Mouse (Mus musculus) intestine, postnatal 0 days (tissue): ENCODE data around the gene Fcrls. TPM values are rescaled to one million over a fixed set of nuclear protein-coding genes. Genes with fewer than 3 reads are reported as not detected.
A peak's percentile ranks its signal among the peaks of the same experiment; 100 is the strongest.

Experiments used
- ATAC-seq: fragments of 200-750 bp; cut with Nextera tagmentation; 2 replicates; pipeline ENCODE4 v1.8.0; 2017; ENCODE audit warnings: mild to moderate bottlenecking, moderate TSS enrichment, moderate library complexity
- H3K27ac ChIP-seq: fragments of 300-500 bp; sonication (generic); 2 replicates; pipeline ENCODE4 v1.5.1; 2014; ENCODE audit warnings: mild to moderate bottlenecking, low read depth, low read length, moderate library complexity
- H3K27me3 ChIP-seq: fragments of 300-500 bp; sonication (generic); replicated peaks from 2 replicates; pipeline ENCODE4 v1.6.1; 2014; ENCODE audit warnings: low read length, mixed read lengths; ENCODE audit not compliant: control insufficient read depth, insufficient read depth
- H3K36me3 ChIP-seq: fragments of 300-500 bp; sonication (generic); 2 replicates; pipeline ENCODE4 v1.6.1; 2014; ENCODE audit warnings: mild to moderate bottlenecking, moderate library complexity; ENCODE audit not compliant: control insufficient read depth, insufficient read depth
- H3K4me1 ChIP-seq: fragments of 300-500 bp; sonication (generic); replicated peaks from 2 replicates; pipeline ENCODE4 v1.6.1; 2014; ENCODE audit warnings: antibody characterized with exemption, low read length, mixed read lengths; ENCODE audit not compliant: control insufficient read depth, insufficient read depth
- H3K4me2 ChIP-seq: fragments of 300-500 bp; sonication (generic); replicated peaks from 2 replicates; pipeline ENCODE4 v1.6.1; 2014; ENCODE audit warnings: low read depth, mild to moderate bottlenecking, moderate library complexity
- H3K4me3 ChIP-seq: fragments of 300-500 bp; sonication (generic); 2 replicates; pipeline ENCODE4 v1.5.1; 2014; ENCODE audit warnings: low read depth, low read length
- H3K9ac ChIP-seq: fragments of 300-500 bp; sonication (generic); 2 replicates; pipeline ENCODE4 v1.6.1; 2014; ENCODE audit warnings: mild to moderate bottlenecking, low read depth, low read length
- H3K9me3 ChIP-seq: fragments of 300-500 bp; sonication (generic); 2 replicates; pipeline ENCODE4 v1.6.1; 2016; ENCODE audit warnings: mixed run types; ENCODE audit not compliant: control insufficient read depth
- CTCF ChIP-seq: sonication (generic); IDR thresholded peaks from 2 replicates; pipeline ENCODE4 v1.5.1; 2016; ENCODE audit warnings: low read depth, mild to moderate bottlenecking, control low read depth, antibody characterized with exemption, moderate library complexity
- WGBS: fragments of 180-500 bp; shearing (Covaris S2); extraction: QIAGEN DNeasy Blood & Tissue Kit; methylation state at CpG from one replicate; pipeline ENCODE4 v1.1.7; 2014; 5-methylcytosine and 5-hydroxymethylcytosine counted together
- polyA plus RNA-seq: library from polyadenylated mRNA; unstranded; fragments of >200 nt; fragmentation: Nextera tagmentation; extraction: Ambion mirVana; gene quantifications from 2 replicates; pipeline ENCODE4 v1.2.1, GENCODE M21; 2015

The Fcrls gene
- 1.3 and 1.9 TPM in 2 replicates for polyA plus RNA-seq

DNA sequence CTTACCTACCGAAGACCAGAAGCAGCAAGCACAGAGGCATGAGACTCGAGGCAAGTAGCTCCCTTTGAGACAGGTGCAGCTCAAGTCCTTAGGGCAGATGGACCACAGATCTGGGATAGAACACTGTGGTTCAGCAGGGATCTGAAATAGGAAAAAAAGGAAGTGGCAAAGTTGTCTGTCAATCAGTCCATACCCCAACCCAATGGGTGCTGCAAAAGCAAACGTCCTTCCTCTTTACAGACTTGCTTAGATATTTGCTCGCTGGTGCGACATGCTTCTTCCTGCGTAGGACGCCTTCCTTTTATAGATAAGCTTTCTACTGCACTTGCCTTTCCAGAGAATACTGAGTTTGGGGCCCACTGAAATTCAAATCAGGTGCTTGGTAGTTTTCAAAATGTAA lies at the start of gene Fcrls:
Fcrls (minus strand) TSS at position 303 of the 400 bp plus-strand sequence.
- ATAC-seq, result no peak
- no peak for TF ChIP-seq CTCF

GRCm38 (mm10) chr3:87309922-87310321 lies 46.4 kb upstream of the Fcrls start:
- TF ChIP-seq CTCF, result peak; percentile 51
- WGBS, result 56% methylated on average over 2 of the region's 2 CpGs

More for the DNA sequence above, at the start of gene Fcrls:
- Histone ChIP-seq H3K4me1 (no peaks in the 10 kb centered on the region), H3K4me3 (no peak within 1 kb of the TSS), H3K9ac (no peak within 1 kb of the TSS), H3K27ac (no peak within 1 kb of the TSS), H3K4me2 (no peak within 1 kb of the TSS), H3K27me3 (no peaks in the 10 kb centered on the region), H3K9me3 (no peaks in the 10 kb centered on the region), H3K36me3 (no peaks in the 10 kb centered on the region)
- WGBS, result 79% methylated on average over 7 of the region's 7 CpGs

DNA sequence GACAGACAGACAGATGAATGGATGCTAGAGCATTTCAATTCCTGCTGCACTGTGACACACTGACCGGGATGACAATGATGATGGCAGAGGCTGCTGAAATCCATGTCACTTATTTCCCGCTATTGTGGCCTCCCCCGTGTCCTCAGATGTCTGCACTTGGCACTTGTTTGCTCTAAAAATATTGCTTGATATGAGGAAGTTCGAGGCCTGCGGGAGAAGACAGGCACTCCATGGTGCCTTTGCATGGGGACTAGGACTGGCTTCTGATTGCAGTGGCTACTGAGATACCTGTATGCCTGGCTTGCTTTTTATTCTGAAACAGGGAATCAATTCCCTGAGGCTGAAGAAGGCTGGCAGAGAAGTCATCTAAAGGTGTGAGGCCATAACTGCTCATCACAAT lies 36.4 kb upstream of the Fcrls start:
- no peaks in the 10 kb centered on the region for H3K9me3 ChIP-seq
- no peak for ATAC-seq
- H3K36me3 ChIP-seq, result no peaks in the 10 kb centered on the region
- no peaks in the 10 kb centered on the region for H3K4me1 ChIP-seq
- no peak overlapping the region for H3K27ac ChIP-seq
- no peaks in the 10 kb centered on the region for H3K27me3 ChIP-seq
- no peak overlapping the region for H3K4me3 ChIP-seq
- no peak overlapping the region for H3K9ac ChIP-seq
- no peak for TF ChIP-seq CTCF
- WGBS, result 76% methylated on average over 5 of the region's 5 CpGs
- no peak overlapping the region for H3K4me2 ChIP-seq

More at GRCm38 (mm10) chr3:87309922-87310321, 46.4 kb upstream of the Fcrls start:
- Histone ChIP-seq H3K36me3 (no peaks in the 10 kb centered on the region), H3K9me3 (no peaks in the 10 kb centered on the region), H3K4me2 (no peak overlapping the region), H3K27me3 (no peaks in the 10 kb centered on the region), H3K4me3 (no peak overlapping the region), H3K9ac (no peak overlapping the region), H3K27ac (no peak overlapping the region), H3K4me1 (no peaks in the 10 kb centered on the region)
- no peak for ATAC-seq

DNA sequence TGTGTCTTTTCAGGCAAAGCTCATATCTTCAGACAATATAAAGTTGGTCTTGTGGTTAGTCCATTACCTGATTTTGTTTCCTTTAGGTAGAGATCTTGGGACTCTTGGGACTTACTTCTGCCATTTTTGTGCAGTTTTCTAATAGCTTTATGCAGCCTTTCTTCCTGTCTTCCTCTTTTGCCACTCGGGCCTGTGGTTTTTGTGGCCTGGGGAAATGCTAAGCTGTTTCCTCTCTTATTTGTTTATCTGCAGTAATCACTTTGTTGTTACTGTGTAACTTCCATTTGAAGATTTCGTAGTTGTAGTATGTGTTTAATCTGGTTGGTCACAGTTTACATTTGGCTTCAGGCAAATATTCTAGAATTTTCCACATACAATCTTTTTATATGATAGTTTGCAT lies 10.8 kb upstream of the Fcrls start:
- no peak for ATAC-seq
- Histone ChIP-seq H3K9ac (no peak overlapping the region), H3K27ac (no peak overlapping the region), H3K36me3 (no peaks in the 10 kb centered on the region), H3K4me2 (no peak overlapping the region), H3K4me3 (no peak overlapping the region), H3K9me3 (no peaks in the 10 kb centered on the region), H3K4me1 (no peaks in the 10 kb centered on the region), H3K27me3 (no peaks in the 10 kb centered on the region)
- TF ChIP-seq CTCF, result no peak
- 49% methylated on average over 2 of the region's 2 CpGs for WGBS

DNA sequence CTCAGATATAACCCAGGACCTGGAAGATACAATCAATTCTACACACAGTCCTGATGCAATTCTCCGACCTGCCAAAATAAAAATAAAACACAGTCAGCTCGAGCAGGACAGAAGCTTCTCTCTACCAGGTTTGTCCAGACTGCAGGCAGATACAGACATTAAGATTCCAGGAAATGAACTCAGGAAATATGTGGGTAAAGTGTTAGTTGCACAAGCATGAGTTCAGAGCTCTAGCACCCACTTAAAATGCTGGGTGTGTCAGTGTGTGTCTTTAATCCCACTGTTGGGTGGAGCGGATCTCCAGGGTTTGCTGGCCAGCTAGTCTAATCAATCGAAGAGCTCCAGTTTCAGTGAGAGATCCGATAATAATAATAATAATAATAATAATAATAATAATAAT lies 3.0 kb upstream of the Fcrls start:
- H3K4me2 ChIP-seq, result no peak overlapping the region
- no peak overlapping the region for H3K27ac ChIP-seq
- H3K9ac ChIP-seq, result no peak overlapping the region
- no peaks in the 10 kb centered on the region for H3K27me3 ChIP-seq
- H3K4me1 ChIP-seq, result no peaks in the 10 kb centered on the region
- WGBS, result 72% methylated on average over 5 of the region's 5 CpGs
- ATAC-seq, result no peak
- H3K36me3 ChIP-seq, result no peaks in the 10 kb centered on the region
- no peak for TF ChIP-seq CTCF
- H3K4me3 ChIP-seq, result no peak overlapping the region
- no peaks in the 10 kb centered on the region for H3K9me3 ChIP-seq

GRCm38 (mm10) chr3:87255239-87255638 lies 8.3 kb downstream of the Fcrls start:
- Histone ChIP-seq H3K27ac (no peak overlapping the region), H3K36me3 (no peaks in the 10 kb centered on the region), H3K4me2 (no peak overlapping the region), H3K27me3 (no peaks in the 10 kb centered on the region; the same call in 1 of the 2 replicates), H3K4me1 (no peaks in the 10 kb centered on the region), H3K4me3 (no peak overlapping the region), H3K9me3 (no peaks in the 10 kb centered on the region), H3K9ac (no peak overlapping the region)
- WGBS, result 85% methylated on average over 10 of the region's 10 CpGs
- TF ChIP-seq CTCF, result no peak
- no peak for ATAC-seq

DNA sequence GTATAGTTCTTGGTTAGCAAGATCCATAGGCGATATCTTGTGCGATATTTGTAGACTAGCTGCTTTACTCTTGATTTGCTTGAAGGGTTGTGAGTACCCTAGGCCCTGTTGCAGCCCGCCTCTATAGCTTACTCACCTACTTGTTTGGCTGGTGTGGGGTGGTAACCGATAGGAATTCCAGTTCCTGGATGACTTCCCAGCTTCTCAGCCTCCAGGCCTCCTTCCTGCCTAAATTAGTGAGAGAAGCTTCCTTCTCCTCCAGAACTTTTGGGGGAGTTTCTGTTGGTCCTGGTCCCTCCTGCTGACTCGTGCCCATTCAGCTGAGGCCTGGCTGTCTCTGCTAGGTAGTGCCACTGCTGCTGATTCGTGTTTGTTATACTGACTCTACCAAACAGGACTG lies 14.0 kb downstream of the Fcrls start:
- H3K9ac ChIP-seq, result no peak overlapping the region
- WGBS, result 81% methylated on average over 6 of the region's 6 CpGs
- no peaks in the 10 kb centered on the region for H3K27me3 ChIP-seq
- H3K36me3 ChIP-seq, result no peaks in the 10 kb centered on the region
- H3K4me1 ChIP-seq, result no peaks in the 10 kb centered on the region
- no peak for TF ChIP-seq CTCF
- H3K9me3 ChIP-seq, result no peaks in the 10 kb centered on the region
- no peak overlapping the region for H3K4me2 ChIP-seq
- no peak for ATAC-seq
- no peak overlapping the region for H3K27ac ChIP-seq
- H3K4me3 ChIP-seq, result no peak overlapping the region
